Mouse (Mus musculus) midbrain, embryonic 15.5 days (tissue): ENCODE measurements around the gene Stxbp5. TPM values are rescaled to one million over a fixed set of nuclear protein-coding genes. Genes with fewer than 3 reads are reported as not detected.

Source experiments
- ATAC-seq: fragments of 200-750 bp; cut with Nextera tagmentation; replicated peaks from 2 replicates; pipeline ENCODE4 v1.8.0; 2017; ENCODE audit warnings: moderate TSS enrichment
- H3K27ac ChIP-seq: fragments of 300-500 bp; sonication (generic); 2 replicates; pipeline ENCODE4 v1.5.1; 2015; ENCODE audit warnings: mild to moderate bottlenecking, inconsistent platforms
- H3K27me3 ChIP-seq: fragments of 300-500 bp; sonication (generic); replicated peaks from 2 replicates; pipeline ENCODE4 v1.6.1; 2015; ENCODE audit warnings: inconsistent platforms
- H3K36me3 ChIP-seq: fragments of 300-500 bp; sonication (generic); replicated peaks from 2 replicates; pipeline ENCODE4 v1.6.1; 2015; ENCODE audit warnings: inconsistent platforms
- H3K4me1 ChIP-seq: fragments of 300-500 bp; sonication (generic); 2 replicates; pipeline ENCODE4 v1.6.1; 2015; ENCODE audit warnings: inconsistent platforms
- H3K4me2 ChIP-seq: fragments of 300-500 bp; sonication (generic); 2 replicates; pipeline ENCODE4 v1.6.1; 2015; ENCODE audit warnings: inconsistent platforms, mild to moderate bottlenecking, moderate library complexity
- H3K4me3 ChIP-seq: fragments of 300-500 bp; sonication (generic); 2 replicates; pipeline ENCODE4 v1.5.1; 2015; ENCODE audit warnings: mild to moderate bottlenecking, inconsistent platforms
- H3K9ac ChIP-seq: fragments of 300-500 bp; sonication (generic); 2 replicates; pipeline ENCODE4 v1.6.1; 2015; ENCODE audit warnings: mild to moderate bottlenecking, inconsistent platforms
- H3K9me3 ChIP-seq: fragments of 300-500 bp; sonication (generic); 2 replicates; pipeline ENCODE4 v1.6.1; 2016; ENCODE audit warnings: inconsistent platforms
- WGBS: fragments of 180-500 bp; shearing (Covaris S2); methylation state at CpG from one replicate; pipeline ENCODE4 v1.1.7; 2015; ENCODE audit warnings: mixed read lengths; 5-methylcytosine and 5-hydroxymethylcytosine counted together
- polyA plus RNA-seq: library from polyadenylated mRNA; unstranded; fragments of >200 nt; fragmentation: Nextera tagmentation; extraction: Ambion mirVana; gene quantifications from 2 replicates; pipeline ENCODE4 v1.2.1, GENCODE M21; 2015

Stxbp5 gene
- polyA plus RNA-seq = 9.2 and 10.6 TPM in 2 replicates

GRCm38 (mm10) chr10:9901071-9901696 lies at the start of gene Stxbp5:
Stxbp5 (minus strand) TSS chr10:9901079.
- H3K36me3 ChIP-seq = no peaks in the 10 kb centered on the region
- H3K27me3 ChIP-seq = no peaks in the 10 kb centered on the region
- H3K9me3 ChIP-seq = no peaks in the 10 kb centered on the region
- H3K27ac ChIP-seq = peak within 1 kb of the TSS; percentile 95
- WGBS = under 1% methylated on average over 52 of the region's 52 CpGs
- H3K4me1 ChIP-seq = peaks cover 19% of the 10 kb centered on the region
- peak within 1 kb of the TSS; percentile 86 for H3K9ac ChIP-seq
- ATAC-seq = peak; percentile 80
- peak within 1 kb of the TSS; percentile 64 for H3K4me3 ChIP-seq
- H3K4me2 ChIP-seq = peak within 1 kb of the TSS; percentile 95

GRCm38 (mm10) chr10:9912395-9912794 lies 11.5 kb upstream of the Stxbp5 start:
- no peak overlapping the region for H3K27ac ChIP-seq
- H3K27me3 ChIP-seq = no peaks in the 10 kb centered on the region
- no peaks in the 10 kb centered on the region for H3K4me1 ChIP-seq
- no peak overlapping the region for H3K9ac ChIP-seq
- H3K9me3 ChIP-seq = no peaks in the 10 kb centered on the region
- H3K4me3 ChIP-seq = no peak overlapping the region
- no peak overlapping the region for H3K4me2 ChIP-seq
- no peak for ATAC-seq
- no peaks in the 10 kb centered on the region for H3K36me3 ChIP-seq
- 79% methylated on average over 5 of the region's 5 CpGs for WGBS

DNA sequence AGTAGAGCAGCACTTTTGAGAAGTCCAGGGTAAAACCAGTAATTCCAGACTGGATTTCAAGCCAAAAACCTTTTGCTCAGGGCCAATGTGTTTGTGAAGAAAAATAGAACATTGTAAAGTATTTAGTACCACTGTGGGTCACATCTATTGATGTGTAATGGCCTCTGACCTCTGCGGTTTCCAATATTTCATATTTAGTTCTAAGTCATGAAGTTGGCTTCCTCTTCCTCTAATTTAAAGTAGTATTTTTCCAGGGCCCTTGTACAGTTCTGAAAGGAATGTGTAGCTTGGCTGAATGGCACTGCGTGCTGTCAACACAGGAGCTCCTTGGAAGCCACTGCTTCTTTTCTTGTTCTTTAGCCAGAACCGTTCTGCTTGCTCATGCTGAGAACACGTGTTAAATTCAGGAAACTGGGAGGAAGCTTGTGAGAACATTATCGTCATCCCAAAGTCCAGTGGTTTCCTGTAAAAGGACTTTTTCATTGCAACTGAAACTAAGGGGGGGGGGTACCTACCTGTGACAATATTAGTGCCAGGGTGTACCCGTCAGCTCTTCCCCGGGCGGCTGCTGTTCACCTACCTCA lies 7.1 kb upstream of the Stxbp5 start:
- H3K4me1 ChIP-seq = no peaks in the 10 kb centered on the region
- no peaks in the 10 kb centered on the region for H3K36me3 ChIP-seq
- no peak for ATAC-seq
- H3K9me3 ChIP-seq = no peaks in the 10 kb centered on the region
- no peak overlapping the region for H3K27ac ChIP-seq
- H3K4me3 ChIP-seq = no peak overlapping the region
- WGBS = 86% methylated on average over 8 of the region's 8 CpGs
- no peak overlapping the region for H3K9ac ChIP-seq
- no peaks in the 10 kb centered on the region for H3K27me3 ChIP-seq
- H3K4me2 ChIP-seq = no peak overlapping the region

GRCm38 (mm10) chr10:9907519-9907918 lies 6.6 kb upstream of the Stxbp5 start:
- 90% methylated on average over 2 of the region's 2 CpGs for WGBS
- H3K4me3 ChIP-seq = no peak overlapping the region
- ATAC-seq = no peak

DNA sequence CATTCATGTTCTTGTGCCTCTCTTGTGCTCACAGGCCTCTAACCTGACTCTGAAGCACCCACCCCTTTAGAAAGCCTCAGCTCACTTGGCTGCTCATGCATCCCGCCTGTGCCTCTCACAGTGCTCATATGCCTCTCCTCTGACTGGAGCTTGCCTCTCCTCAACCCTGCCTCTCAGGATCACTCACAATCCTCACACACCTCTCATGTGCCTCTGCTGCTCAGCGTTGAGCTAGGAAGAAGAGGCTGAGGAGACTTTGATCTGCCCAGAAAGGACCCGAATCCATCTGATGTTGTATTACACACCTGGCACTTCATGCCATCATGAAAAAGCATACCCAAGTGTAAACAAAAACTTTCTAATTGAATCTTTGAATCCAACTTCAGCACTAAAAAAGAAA lies 5.3 kb upstream of the Stxbp5 start:
- no peaks in the 10 kb centered on the region for H3K4me1 ChIP-seq
- WGBS = 42% methylated on average over 3 of the region's 3 CpGs
- H3K4me3 ChIP-seq = no peak overlapping the region
- H3K9ac ChIP-seq = no peak overlapping the region
- H3K27me3 ChIP-seq = no peaks in the 10 kb centered on the region
- H3K27ac ChIP-seq = no peak overlapping the region
- H3K9me3 ChIP-seq = no peaks in the 10 kb centered on the region
- no peaks in the 10 kb centered on the region for H3K36me3 ChIP-seq
- H3K4me2 ChIP-seq = no peak overlapping the region
- ATAC-seq = no peak

More at GRCm38 (mm10) chr10:9907519-9907918, 6.6 kb upstream of the Stxbp5 start:
- Histone ChIP-seq H3K27ac (no peak overlapping the region), H3K4me1 (no peaks in the 10 kb centered on the region), H3K4me2 (no peak overlapping the region), H3K36me3 (no peaks in the 10 kb centered on the region), H3K9ac (no peak overlapping the region), H3K9me3 (no peaks in the 10 kb centered on the region), H3K27me3 (no peaks in the 10 kb centered on the region)

DNA sequence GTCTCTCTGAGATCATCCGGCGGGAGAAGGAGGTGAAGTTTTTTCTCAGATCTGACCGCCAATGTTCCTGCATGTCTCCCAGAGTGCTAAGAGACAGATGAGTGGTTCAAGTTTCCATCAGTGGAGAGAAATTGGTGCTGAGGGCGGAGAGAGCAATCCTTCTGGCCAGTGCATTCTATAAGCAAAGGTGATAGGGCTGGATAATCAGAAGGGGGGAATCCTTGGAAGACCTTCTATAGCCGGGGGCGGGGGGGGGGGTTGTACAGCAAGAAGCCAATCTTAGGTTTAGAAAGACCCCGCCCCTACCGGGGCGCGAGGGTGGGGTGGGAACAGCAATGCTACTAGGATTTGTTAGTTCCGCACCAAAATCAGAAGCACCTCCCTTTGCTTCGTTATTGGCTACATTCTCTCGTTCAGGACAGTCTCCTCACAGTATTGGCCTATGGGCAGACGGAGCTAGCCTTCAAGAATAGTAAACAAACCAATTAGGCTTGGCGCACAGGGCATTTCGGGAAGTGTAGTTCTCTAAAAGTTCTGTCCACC lies 889 bp upstream of the Stxbp5 start:
- H3K4me3 ChIP-seq = peak overlapping the region; percentile 64
- H3K4me2 ChIP-seq = peak overlapping the region; percentile 95
- peak; percentile 93 for ATAC-seq
- H3K27ac ChIP-seq = peak overlapping the region; percentile 95
- peak overlapping the region; percentile 86 for H3K9ac ChIP-seq
- H3K36me3 ChIP-seq = no peaks in the 10 kb centered on the region
- H3K27me3 ChIP-seq = no peaks in the 10 kb centered on the region
- peaks cover 19% of the 10 kb centered on the region for H3K4me1 ChIP-seq
- H3K9me3 ChIP-seq = no peaks in the 10 kb centered on the region
- 0% methylated on average over 16 of the region's 16 CpGs for WGBS

DNA sequence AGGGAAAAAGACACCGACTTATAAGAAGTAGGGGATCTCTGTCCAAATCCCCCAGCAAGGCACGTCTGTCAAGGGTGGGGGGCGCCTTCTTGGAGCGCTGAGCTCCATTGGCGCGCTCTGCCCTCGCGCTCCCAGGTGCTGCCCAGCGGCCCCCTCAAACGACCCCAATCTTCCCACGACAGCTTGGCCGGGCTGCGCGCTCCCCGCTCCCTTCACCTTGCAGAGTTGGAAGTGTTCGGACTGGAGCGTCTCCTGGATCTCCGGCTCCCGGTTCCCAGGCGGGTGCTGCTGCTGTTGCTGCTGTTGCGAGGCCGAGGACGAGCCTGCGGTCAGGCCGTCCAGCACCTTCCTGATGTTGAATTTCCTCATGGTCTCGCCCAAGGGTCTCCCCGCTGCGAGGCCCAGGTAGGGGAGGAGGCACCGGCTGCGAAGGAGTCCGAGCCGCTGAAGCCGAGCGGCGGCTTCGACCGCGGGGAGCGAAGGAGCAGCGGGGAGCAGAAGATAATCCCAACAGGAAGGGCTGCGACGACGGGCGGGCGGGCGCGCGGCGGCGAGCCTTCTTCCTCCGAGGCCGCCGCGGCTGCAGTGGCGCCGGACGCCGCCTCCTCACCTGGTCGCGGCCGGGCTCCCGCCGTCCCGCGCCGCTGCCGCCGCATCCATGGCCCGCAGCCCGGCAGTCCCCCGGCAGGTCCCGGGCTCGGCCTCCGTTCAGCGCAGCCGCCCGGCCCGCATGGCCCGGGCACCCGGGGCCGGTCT lies 386 bp downstream of the Stxbp5 start:
- no peaks in the 10 kb centered on the region for H3K9me3 ChIP-seq
- peak; percentile 55 for ATAC-seq
- peak overlapping the region; percentile 64 for H3K4me3 ChIP-seq
- peak overlapping the region; percentile 95 for H3K4me2 ChIP-seq
- H3K4me1 ChIP-seq = peaks cover 19% of the 10 kb centered on the region
- H3K36me3 ChIP-seq = no peaks in the 10 kb centered on the region
- peak overlapping the region; percentile 86 for H3K9ac ChIP-seq
- H3K27me3 ChIP-seq = no peaks in the 10 kb centered on the region
- WGBS = under 1% methylated on average over 81 of the region's 81 CpGs
- peak overlapping the region; percentile 95 for H3K27ac ChIP-seq

DNA sequence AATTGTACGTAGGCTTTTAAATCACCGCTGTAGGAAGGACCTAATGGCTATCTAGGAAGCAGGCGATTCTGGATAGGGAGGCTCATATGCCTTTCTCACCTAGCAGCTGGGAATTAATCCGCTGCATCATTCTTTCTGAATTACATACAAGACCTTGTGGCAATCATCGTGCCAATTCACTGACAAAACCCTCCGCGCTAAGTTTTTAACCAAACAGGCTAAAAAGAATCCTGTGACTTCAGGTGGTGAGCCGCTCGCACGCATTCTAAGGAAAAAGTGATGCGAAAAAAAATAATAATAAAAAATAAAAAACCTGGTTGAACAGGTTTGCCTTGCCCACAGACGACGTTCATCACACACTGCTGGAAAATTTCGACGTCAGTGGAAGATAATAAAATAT lies 1.1 kb downstream of the Stxbp5 start:
- 1% methylated on average over 15 of the region's 15 CpGs for WGBS
- ATAC-seq = no peak
- peak overlapping the region; percentile 95 for H3K27ac ChIP-seq

DNA sequence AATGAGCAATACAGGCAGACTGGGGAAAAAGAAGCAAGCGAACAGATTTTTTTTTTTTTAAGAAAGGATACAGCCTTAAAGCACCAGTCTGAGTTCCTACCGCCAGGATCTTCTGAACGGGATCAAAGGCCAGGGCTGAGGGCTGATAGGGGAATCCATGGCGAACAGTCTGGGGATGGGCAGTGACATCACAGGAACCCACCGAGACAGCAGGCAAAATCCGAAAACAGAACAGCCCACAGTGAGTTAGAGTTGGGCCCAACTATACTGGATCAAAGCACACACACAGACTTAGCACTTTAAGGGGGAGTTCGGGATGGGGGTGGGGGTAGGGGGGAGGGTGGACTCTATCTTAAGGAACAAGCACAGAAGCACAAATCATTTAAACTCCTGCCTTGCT lies 1.8 kb downstream of the Stxbp5 start:
- WGBS = 6% methylated on average over 7 of the region's 7 CpGs
- no peaks in the 10 kb centered on the region for H3K9me3 ChIP-seq
- no peak for ATAC-seq
- peak overlapping the region; percentile 86; the same call in 1 of the 2 replicates for H3K9ac ChIP-seq
- no peaks in the 10 kb centered on the region for H3K27me3 ChIP-seq
- H3K36me3 ChIP-seq = no peaks in the 10 kb centered on the region
- H3K4me2 ChIP-seq = peak overlapping the region; percentile 95
- H3K4me3 ChIP-seq = peak overlapping the region; percentile 64
- H3K27ac ChIP-seq = no peak overlapping the region
- peaks cover 19% of the 10 kb centered on the region for H3K4me1 ChIP-seq

More for the DNA sequence above, 1.1 kb downstream of the Stxbp5 start:
- peaks cover 19% of the 10 kb centered on the region for H3K4me1 ChIP-seq
- peak overlapping the region; percentile 95 for H3K4me2 ChIP-seq
- peak overlapping the region; percentile 86 for H3K9ac ChIP-seq
- H3K36me3 ChIP-seq = no peaks in the 10 kb centered on the region
- no peaks in the 10 kb centered on the region for H3K27me3 ChIP-seq
- H3K4me3 ChIP-seq = peak overlapping the region; percentile 64
- no peaks in the 10 kb centered on the region for H3K9me3 ChIP-seq

GRCm38 (mm10) chr10:9897852-9898251 lies 3.0 kb downstream of the Stxbp5 start:
- no peak overlapping the region for H3K27ac ChIP-seq
- peak overlapping the region; percentile 95 for H3K4me2 ChIP-seq
- 32% methylated on average over 5 of the region's 5 CpGs for WGBS
- 0 out of 2 replicates have a peak overlapping the region, but pooled peaks have one; percentile 1 for H3K9ac ChIP-seq
- H3K4me3 ChIP-seq = peak overlapping the region; percentile 14
- no peaks in the 10 kb centered on the region for H3K27me3 ChIP-seq
- H3K4me1 ChIP-seq = peaks cover 19% of the 10 kb centered on the region
- H3K9me3 ChIP-seq = no peaks in the 10 kb centered on the region
- ATAC-seq = no peak
- no peaks in the 10 kb centered on the region for H3K36me3 ChIP-seq

GRCm38 (mm10) chr10:9893562-9893961 lies 7.3 kb downstream of the Stxbp5 start:
- 67% methylated on average over 2 of the region's 2 CpGs for WGBS

DNA sequence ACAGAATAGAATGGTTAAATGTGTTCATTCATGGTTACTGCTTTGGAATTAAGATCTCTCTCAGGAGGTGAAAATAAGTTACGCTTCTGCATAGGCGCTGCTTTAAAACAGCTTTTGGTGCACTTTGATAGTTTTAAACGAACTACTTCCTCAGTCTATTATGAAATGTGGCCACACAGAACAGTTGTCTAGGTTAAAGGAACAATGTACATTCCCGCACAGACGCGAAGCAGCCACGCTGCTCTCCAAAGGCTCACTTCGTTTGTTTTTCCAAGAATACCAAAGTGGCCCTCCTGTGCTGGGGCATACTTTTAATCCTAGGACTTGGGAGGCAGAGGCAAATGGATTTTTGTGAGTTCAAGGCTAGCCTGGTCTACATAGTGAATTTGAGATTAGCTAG lies 11.2 kb downstream of the Stxbp5 start:
- Histone ChIP-seq H3K27me3 (no peaks in the 10 kb centered on the region), H3K9me3 (no peaks in the 10 kb centered on the region), H3K4me3 (no peak overlapping the region), H3K4me1 (no peaks in the 10 kb centered on the region), H3K27ac (no peak overlapping the region), H3K4me2 (no peak overlapping the region), H3K36me3 (no peaks in the 10 kb centered on the region), H3K9ac (no peak overlapping the region)
- ATAC-seq = no peak
- 54% methylated on average over 8 of the region's 8 CpGs for WGBS

More at GRCm38 (mm10) chr10:9893562-9893961, 7.3 kb downstream of the Stxbp5 start:
- H3K4me2 ChIP-seq = no peak overlapping the region
- H3K9me3 ChIP-seq = no peaks in the 10 kb centered on the region
- no peak overlapping the region for H3K4me3 ChIP-seq
- H3K9ac ChIP-seq = no peak overlapping the region
- no peak overlapping the region for H3K27ac ChIP-seq
- no peaks in the 10 kb centered on the region for H3K36me3 ChIP-seq
- peaks cover 11% of the 10 kb centered on the region for H3K4me1 ChIP-seq
- ATAC-seq = no peak
- no peaks in the 10 kb centered on the region for H3K27me3 ChIP-seq
